Mouse (Mus musculus) mouse embryonic stem cell (cell line): ENCODE measurements around the gene Cenpb.

Experiments
- in situ Hi-C, 2 experiments: fragments of 300-500 bp; cut with MboI; formaldehyde crosslinking; loops; 1 replicate in 1 of 2; 3 replicates in 1 of 2; pipeline ENCODE4 v1.14.3; 2019 to 2020; ENCODE audit warnings: low sequenced_read_pairs in 2 of 2, low pct_unique_long_range_greater_than_20kb in 1 of 2, mixed read lengths in 1 of 2; ENCODE audit not compliant: unreplicated experiment in 1 of 2

The Cenpb gene

GRCm38 (mm10) chr2:131143007-131143780 is 36.7 kb downstream of the Cenpb start:
- in situ Hi-C loops, result no loop called here

- in situ Hi-C loops, result no loop called here
Observed at GRCm38 (mm10) chr2:131142592-131142991, 37.3 kb downstream of the Cenpb start.

GRCm38 (mm10) chr2:131141336-131141986 is 38.4 kb downstream of the Cenpb start:
- in situ Hi-C loops, result no loop called here

GRCm38 (mm10) chr2:131140533-131140905 is 39.3 kb downstream of the Cenpb start:
- in situ Hi-C loops, result no loop called here

GRCm38 (mm10) chr2:131139886-131140532 is 39.9 kb downstream of the Cenpb start:
- in situ Hi-C loops, result no loop called here

GRCm38 (mm10) chr2:131139287-131139686 is 40.6 kb downstream of the Cenpb start:
- in situ Hi-C loops, result no loop called here

- in situ Hi-C loops, result no loop called here
Observed at GRCm38 (mm10) chr2:131138760-131139159, 41.1 kb downstream of the Cenpb start.

GRCm38 (mm10) chr2:131138296-131138695 is 41.6 kb downstream of the Cenpb start:
- in situ Hi-C loops, result no loop called here

- in situ Hi-C loops, result no loop called here
Observed at GRCm38 (mm10) chr2:131135521-131136139, 44.2 kb downstream of the Cenpb start.

- in situ Hi-C loops, result no loop called here
Observed at GRCm38 (mm10) chr2:131134826-131135400, 45.0 kb downstream of the Cenpb start.

GRCm38 (mm10) chr2:131134381-131134780 is 45.5 kb downstream of the Cenpb start:
- in situ Hi-C loops, result no loop called here

- in situ Hi-C loops, result no loop called here
Observed at GRCm38 (mm10) chr2:131132930-131133547, 46.8 kb downstream of the Cenpb start, which contains the start of gene Gm11037. TSS of gene Gm11037 (plus strand) at chr2:131133497.

- in situ Hi-C loops, result no loop called here
Observed at GRCm38 (mm10) chr2:131132111-131132888, 47.6 kb downstream of the Cenpb start.

- in situ Hi-C loops, result no loop called here
Observed at GRCm38 (mm10) chr2:131130849-131131248, 49.0 kb downstream of the Cenpb start.

GRCm38 (mm10) chr2:131129836-131130235 is 50.0 kb downstream of the Cenpb start:
- in situ Hi-C loops, result no loop called here

GRCm38 (mm10) chr2:131128636-131129157 is 51.2 kb downstream of the Cenpb start:
- in situ Hi-C loops, result no loop called here

- in situ Hi-C loops, result no loop called here
Observed at GRCm38 (mm10) chr2:131128211-131128610, 51.7 kb downstream of the Cenpb start.
